Comparison of ENCODE assay signal across 8 mouse cellular contexts in the genomic region with DNA sequence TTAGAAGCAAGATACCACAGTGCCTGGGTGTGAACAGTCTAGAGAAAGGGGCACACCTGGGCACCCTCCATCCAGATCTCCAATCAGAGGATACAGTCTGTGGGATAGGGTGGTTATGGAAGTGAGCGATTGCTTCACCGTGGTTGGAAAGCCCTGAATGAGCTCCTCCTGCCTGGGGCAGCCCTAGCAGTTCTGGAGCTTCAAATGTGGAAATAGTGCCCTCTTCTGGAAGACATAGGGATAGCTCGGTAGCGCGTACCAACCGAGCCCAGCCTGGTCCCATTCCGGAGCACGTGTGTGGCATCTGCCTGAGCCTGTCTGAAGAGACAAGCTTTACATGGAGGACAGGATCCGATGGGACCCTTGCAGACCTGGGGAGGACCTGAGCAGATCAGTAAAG. TPM values are rescaled to one million over a fixed set of nuclear protein-coding genes. Genes with fewer than 3 reads are reported as not detected.
DNase-seq lines count a peak whose midpoint lies in the region; ATAC-seq and TF ChIP-seq lines count a peak whose summit lies in the region.

No protein-coding gene starts in this region.

- no peaks in the 10 kb centered on the region for H3K27me3 ChIP-seq in Patski
- no peaks in the 10 kb centered on the region for H3K27me3 ChIP-seq in hindbrain, embryonic 11.5 days (ENCODE audit: control insufficient read depth, insufficient read depth, low read length)
- no peaks in the 10 kb centered on the region for H3K27me3 ChIP-seq in lung, embryonic 15.5 days

- no peaks in the 10 kb centered on the region for H3K9me3 ChIP-seq in hindbrain, embryonic 11.5 days (ENCODE audit: control insufficient read depth, low read length)
- H3K9me3 ChIP-seq in lung, embryonic 15.5 days, result no peaks in the 10 kb centered on the region

- WGBS in hindbrain, embryonic 11.5 days, result 4% methylated on average over 9 of the region's 9 CpGs
- WGBS in lung, embryonic 15.5 days, result 5% methylated on average over 9 of the region's 9 CpGs

- CTCF ChIA-PET in Patski (lab: Charles Lee), result interaction anchor here (0.7 to 2.2 kb wide), 15 partner anchors 14 to 135 kb away, joined by 3 to 17 read pairs (median 4); no protein-coding TSS in a partner anchor

- no peak overlapping the region for H3K4me3 ChIP-seq in hindbrain, embryonic 11.5 days (ENCODE audit: low read depth, low read length)
- no peak overlapping the region for H3K4me3 ChIP-seq in lung, embryonic 15.5 days

- no peaks in the 10 kb centered on the region for H3K36me3 ChIP-seq in hindbrain, embryonic 11.5 days (ENCODE audit: control insufficient read depth, insufficient read depth, low read length)
- H3K36me3 ChIP-seq in lung, embryonic 15.5 days, result no peaks in the 10 kb centered on the region

- peak; percentile 77 for TF ChIP-seq CTCF in Patski (IDR thresholded peaks at IDR 0.05)

- H3K9ac ChIP-seq in hindbrain, embryonic 11.5 days (ENCODE audit: low read depth, low read length), result no peak overlapping the region
- no peak overlapping the region for H3K9ac ChIP-seq in lung, embryonic 15.5 days

- peak; percentile 96 for ATAC-seq in Patski
- peak; percentile 82 for ATAC-seq in hindbrain, embryonic 11.5 days (ENCODE audit: low FRiP score)
- peak; percentile 70; the same call in 1 of the 2 replicates for ATAC-seq in lung, embryonic 15.5 days (ENCODE audit: borderline replicate concordance, extremely low read depth, low FRiP score, low TSS enrichment)

- H3K27ac ChIP-seq in hindbrain, embryonic 11.5 days (ENCODE audit: low read depth, low read length), result no peak overlapping the region
- no peak overlapping the region for H3K27ac ChIP-seq in lung, embryonic 15.5 days

- no peak overlapping the region for H3K4me2 ChIP-seq in hindbrain, embryonic 11.5 days (replicated peaks; ENCODE audit: low read depth, low read length)
- H3K4me2 ChIP-seq in lung, embryonic 15.5 days, result no peak overlapping the region

- DNase-seq in Patski (ENCODE audit: low read depth, low spot score), result no peak
- DNase-seq in cerebellum, postnatal 10 days, result peak; percentile 85 to 90
- DNase-seq in frontal cortex, postnatal 10 days (ENCODE audit: low spot score in 2 of 2), result peak; percentile 43 to 76
- peak; percentile 83 for DNase-seq in hindbrain, embryonic 11.5 days (ENCODE audit: low spot score)
- DNase-seq in layer of hippocampus, adult 9-10 months (ENCODE audit: low spot score), result peak; percentile 87
- peak; percentile 58 for DNase-seq in ovary, postnatal 10 days (ENCODE audit: low spot score)
- peak; percentile 72 for DNase-seq in thymus, postnatal 0 days (ENCODE audit: low spot score)

- no peaks in the 10 kb centered on the region for H3K4me1 ChIP-seq in hindbrain, embryonic 11.5 days (replicated peaks; ENCODE audit: control insufficient read depth, insufficient read depth, low read length)
- H3K4me1 ChIP-seq in lung, embryonic 15.5 days, result no peaks in the 10 kb centered on the region

- POLR2A ChIA-PET in Patski (lab: Charles Lee), result no interaction called here

- in situ Hi-C loops in Patski (cut with MboI; ENCODE audit: low pct_unique_long_range_greater_than_20kb), result no loop called here

RNA-seq across cellular contexts. Expression of a gene that starts 28.7 kb away (rescaled TPM):
- polyA plus RNA-seq in Patski (2021), result 0.98 TPM
- 0.43 and 0.60 TPM in 2 replicates for polyA plus RNA-seq in hindbrain, embryonic 11.5 days (2014; fragmentation: Nextera tagmentation; extraction: Ambion mirVana)
- polyA plus RNA-seq in lung, embryonic 15.5 days (2015; fragmentation: Nextera tagmentation; extraction: Ambion mirVana), result 3.7 and 3.9 TPM in 2 replicates
- polyA plus RNA-seq in thymus, postnatal 0 days (2015; fragmentation: Nextera tagmentation; extraction: Ambion mirVana), result 1.5 TPM in 2 replicates

RNA-seq across cellular contexts. Expression of a gene that starts 50.3 kb away (rescaled TPM):
- polyA plus RNA-seq in Patski (2021), result 10.1 TPM
- 12.5 and 14.3 TPM in 2 replicates for polyA plus RNA-seq in hindbrain, embryonic 11.5 days (2014; fragmentation: Nextera tagmentation; extraction: Ambion mirVana)
- polyA plus RNA-seq in lung, embryonic 15.5 days (2015; fragmentation: Nextera tagmentation; extraction: Ambion mirVana), result 12.6 and 15.0 TPM in 2 replicates
- polyA plus RNA-seq in thymus, postnatal 0 days (2015; fragmentation: Nextera tagmentation; extraction: Ambion mirVana), result 2.8 and 5.2 TPM in 2 replicates
